Mouse (Mus musculus) left cerebral cortex, adult 8-10 months (tissue): ENCODE data around the gene Eif3l. TPM values are rescaled to one million over a fixed set of nuclear protein-coding genes. Genes with fewer than 3 reads are reported as not detected.

Source experiments
- DNase-seq, 2 experiments: peaks; one replicate each; pipeline ENCODE4 v3.0.0; 2022; ENCODE audit warnings: low spot score in 2 of 2
- total RNA-seq, 4 experiments: library from RNA; stranded (reverse); gene quantifications; 2 replicates each; pipeline ENCODE4 v1.2.4; 2022

The Eif3l gene
- total RNA-seq, 4 experiments from 2014 or later: 73.8 to 77.0 (median 75.3) TPM

DNA sequence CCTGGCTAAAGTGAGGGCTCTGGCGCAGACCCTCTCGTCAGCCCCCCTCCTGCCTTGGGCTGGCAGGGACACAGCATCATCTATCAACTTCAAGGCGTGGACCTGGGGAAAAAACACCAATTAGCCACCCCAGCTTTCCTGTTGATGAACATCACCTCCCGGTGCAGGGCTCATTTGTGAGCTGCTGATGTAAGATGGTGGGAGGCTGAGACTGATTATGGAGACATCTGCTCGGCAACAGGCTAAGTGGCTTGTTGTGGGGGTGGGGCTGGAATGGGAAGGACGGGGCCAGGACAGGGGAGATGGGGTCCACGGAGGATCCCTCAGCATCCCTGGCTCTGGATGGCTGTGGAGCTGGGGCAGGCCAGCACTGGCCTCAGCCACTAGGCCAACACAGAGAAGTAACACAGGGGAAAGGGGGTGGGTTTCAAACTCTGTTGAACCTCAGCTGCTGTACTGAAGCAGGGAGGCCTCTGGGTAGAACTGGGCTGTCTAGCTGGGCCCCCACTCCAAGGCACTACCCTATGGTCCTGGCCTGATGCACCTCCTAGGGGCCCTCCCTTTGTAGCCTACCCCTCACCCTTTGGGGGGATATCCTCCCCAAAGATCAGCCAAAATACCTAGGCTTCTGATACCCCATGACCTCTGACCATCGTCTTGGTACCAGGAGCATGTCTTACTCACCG, 24.7 kb upstream of the Eif3l start:
- no peak for DNase-seq

DNA sequence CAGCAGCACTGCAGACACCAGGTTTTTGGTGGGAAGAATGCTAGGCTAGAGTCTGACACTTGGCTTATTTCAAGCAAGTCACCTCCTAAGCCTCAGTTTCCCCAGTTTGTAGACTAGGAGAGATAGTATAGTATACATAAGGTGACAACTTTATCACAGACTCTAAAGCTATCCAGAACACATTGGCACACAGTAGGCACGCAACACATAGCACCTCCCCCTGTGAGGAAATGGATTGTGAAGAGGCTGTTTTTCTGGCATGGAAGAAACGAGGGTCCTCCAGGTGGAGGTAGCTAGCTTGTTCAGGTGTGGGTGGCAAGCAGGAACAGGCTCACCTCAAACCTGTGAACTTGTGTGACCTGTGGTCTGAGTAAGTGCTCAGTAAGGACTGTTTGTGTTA, 24.0 kb upstream of the Eif3l start:
- DNase-seq: no peak

DNA sequence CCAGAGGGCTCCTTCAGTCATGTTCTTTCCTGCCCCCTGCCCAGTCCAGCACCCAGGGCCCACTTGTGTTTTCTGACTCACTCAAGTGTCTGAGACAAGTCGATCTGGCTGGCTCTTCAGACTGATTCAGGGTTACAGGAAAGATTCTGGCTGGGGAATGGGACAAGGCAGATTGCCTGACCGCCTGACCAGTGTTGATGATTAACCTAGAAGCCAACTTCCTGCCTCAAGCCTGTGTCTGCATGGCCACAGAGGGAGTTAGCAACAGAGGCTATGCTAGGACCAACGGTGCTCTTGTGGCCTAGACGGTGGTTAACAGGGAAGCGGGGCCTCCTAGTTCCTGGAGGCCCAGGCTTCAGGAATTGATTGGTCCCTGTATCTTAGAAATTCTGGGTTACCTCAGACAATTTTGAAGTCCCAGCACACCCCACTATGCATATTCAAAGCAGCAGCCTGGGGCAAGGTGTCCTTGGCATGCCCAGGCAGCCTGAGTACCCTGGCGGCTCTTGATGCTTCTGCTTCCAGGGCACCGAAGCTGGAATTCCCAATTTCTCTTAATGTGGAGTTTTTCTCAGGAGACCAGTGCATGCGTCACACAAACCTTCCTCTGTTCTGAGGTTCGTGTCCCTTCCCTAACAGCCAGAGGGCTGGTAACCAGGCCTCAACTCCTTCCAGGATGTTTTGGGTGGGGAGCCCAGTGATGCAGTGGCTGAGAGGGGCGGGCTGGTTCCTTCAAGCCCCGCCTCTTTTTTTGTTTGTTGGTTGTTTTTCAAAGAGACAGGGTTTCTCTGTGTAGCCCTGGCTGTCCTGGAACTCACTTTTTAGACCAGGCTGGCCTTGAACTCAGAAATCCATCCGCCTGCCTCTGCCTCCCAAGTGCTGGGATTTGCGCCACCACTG, 23.3 kb upstream of the Eif3l start:
- DNase-seq: no peak

DNA sequence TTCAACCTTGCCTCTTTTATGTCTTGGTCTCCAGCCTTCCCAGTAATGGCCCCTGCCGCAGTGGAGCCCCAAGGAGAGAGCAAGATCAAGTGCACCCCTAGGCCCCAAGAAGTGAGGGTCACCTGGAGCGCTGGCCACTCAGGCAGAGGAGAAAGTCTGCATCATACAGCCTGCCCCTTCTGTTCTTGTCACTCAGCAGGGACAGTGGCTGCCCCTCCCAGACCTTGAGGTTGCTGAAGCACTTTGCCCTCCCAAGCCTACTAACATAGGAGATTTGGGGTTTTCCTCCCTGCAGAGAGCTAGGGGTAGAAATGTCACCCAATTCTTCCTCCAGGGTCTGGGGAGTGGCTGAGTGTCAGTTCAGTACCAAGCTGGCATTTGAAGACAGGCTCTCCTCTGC, 22.6 kb upstream of the Eif3l start:
- no peak for DNase-seq

DNA sequence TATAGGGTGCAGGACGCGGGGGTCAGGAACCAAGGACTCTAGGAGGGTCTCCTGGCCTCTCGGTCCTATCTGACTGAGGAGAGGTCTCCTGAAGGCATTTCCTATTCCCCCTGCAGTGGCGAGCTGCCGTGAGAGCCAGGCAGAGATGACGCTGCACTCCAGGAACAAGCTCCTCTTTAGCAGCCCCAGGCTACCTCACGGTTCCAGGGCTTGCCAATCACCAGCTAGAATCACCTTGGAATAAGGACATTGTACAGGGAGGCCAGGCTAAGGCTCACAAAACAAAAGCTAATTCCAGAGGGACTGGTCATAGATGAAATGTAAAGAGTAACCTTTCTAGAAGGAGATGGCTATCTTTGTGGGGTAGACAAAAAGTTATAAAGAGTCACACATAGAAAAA, 18.4 kb upstream of the Eif3l start:
- no peak for DNase-seq

DNA sequence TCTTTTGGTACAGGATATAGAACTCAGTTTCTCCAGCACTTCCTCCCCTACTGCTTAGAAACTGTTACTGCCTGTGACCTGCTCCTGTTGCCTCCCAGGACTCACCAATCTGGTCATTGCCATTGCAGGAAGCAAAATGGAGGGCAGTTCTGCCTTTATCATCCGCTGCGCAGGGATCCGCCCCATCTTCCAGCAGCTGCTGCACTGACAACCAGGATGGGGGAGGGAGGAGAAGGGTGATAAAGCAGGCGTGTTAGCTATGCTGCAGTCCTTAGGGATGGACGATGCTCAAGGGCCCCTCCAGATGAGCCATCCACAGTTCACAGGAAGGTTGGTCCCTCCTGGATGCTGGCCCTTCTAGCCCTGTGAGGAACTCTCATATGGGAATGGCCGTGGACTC, 17.1 kb upstream of the Eif3l start:
- no peak for DNase-seq

DNA sequence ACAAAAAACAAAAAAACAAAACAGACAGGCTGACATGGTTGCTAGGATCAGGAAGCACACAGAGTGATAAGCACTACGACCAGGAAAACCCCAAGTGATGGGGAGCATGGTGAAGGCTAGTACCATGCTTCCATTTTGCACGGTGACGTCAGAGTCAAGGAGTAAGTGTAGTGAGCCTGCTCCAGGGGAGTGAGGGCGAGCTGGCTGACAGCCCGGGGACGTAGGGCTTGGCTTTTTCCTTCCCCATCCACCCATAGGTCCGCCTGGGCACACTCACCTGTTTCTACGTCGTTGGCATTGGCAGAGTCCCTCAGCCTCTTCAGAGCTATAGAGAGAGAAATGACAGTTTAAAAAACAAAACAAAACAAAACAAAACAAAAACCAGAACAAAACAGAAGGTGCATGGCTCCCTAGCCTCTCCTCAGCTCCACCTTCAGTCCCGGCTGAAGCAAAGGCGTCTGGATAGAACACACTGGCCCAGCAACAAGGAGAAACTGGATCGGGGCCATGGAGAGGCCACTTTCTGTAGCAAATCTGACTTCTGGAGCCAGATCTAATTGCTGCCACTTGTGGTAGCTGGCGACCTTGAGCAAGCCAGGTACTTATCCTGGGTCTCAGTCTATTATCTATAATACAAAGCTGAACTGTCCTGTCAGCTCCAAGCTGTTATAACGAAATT, 14.0 kb upstream of the Eif3l start:
- DNase-seq: no peak

DNA sequence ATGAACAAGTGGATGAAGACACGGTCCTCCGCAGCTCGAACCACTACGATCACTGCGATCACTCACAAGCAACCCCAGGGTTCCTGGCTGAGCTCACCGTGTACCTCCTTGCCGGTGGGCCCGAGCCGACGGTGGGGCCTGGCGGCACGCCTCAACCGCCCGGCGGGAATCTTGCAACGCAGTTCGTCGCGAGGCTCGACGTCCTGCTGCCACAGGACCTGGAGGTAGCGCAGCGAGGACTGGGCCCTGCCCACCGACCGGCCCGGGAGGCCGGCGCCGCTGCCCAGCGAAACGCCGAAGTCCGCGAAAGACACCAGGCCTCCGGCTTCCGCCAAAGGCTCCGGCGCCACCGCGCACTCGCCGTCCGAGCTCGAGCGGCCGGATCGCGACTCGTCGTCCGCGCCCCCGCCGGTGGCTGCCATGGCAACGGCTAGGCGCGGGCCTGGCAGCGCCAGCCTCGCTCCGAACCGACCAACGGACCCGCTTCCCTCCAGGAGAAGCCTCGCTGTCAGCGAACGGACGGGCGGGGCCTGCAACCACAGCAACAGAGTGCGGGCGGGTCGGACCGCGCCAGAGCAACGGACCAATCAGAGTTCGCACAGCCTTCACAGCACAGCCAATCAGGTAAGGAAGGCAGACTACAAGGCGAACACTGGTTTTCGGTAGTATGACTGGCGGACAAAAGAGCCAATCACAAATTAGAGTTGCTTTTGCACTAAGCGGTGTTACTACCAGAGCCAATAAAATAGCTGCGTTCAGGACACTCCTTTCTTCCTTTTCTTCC, 12.4 kb upstream of the Eif3l start, which contains the start of gene Ankrd54:
Gene Ankrd54 (minus strand): TSS at position 518 of the 784 bp plus-strand sequence.
- DNase-seq: peak; percentile 87 to 100

DNA sequence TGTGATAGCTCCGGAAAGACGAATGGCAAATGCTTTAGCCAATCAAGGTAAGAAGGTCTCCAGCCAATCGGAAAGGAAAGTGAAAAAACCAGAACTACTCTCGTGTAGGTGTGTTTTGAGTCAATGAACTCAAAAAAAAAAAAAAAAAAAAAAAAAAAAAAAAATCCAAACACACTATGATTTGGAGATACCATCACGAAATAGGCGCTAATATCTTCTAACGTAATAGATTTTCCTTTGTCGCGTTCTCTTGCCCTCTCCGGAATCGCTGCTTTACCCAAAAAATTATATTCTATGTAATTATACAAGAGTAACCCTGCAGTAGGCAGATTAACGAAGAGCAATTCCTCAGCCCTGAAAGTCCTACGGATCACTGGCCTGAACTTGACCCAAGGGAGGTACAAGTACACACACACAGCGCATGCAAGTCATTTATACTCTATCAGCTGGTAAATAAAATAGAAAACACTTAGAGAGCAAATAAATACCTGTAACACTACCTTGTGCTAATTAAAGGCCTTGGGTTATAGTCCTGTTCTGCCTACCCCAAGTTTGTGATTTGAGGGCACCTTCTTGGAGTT, 11.7 kb upstream of the Eif3l start:
- DNase-seq: no peak

DNA sequence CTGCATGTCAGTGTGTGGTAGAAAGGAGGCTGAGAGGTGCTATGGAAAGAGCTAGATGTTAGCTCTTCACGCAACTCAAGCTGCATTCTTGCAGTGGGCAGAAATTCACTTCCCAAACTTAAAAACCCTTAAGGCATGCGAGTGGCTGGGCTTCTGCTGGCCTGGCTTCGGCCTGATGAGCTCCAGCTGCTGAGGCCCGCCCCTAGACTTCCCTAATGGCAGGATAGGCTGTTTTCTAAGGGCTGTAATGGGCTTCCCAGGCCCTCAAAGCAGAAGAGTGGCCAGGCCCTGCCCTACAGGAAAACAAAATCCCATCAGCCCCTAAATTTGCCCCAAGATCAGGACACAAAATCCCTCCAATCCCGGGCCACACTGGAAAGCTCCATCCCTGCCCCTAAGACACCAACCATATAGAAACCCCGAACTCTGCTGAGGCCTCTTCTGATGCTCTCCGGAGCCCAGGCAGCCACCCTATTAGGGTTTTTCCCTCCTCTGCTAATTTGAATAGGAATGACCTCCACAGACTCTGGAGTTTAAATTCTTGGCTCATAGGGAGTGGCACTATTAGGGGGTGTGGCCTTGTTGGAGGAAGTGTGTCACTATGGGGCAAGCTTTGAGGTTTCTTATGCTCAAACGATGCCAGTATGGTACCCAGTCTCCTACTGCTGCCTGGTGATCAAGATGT, 9.8 kb upstream of the Eif3l start:
- no peak for DNase-seq

DNA sequence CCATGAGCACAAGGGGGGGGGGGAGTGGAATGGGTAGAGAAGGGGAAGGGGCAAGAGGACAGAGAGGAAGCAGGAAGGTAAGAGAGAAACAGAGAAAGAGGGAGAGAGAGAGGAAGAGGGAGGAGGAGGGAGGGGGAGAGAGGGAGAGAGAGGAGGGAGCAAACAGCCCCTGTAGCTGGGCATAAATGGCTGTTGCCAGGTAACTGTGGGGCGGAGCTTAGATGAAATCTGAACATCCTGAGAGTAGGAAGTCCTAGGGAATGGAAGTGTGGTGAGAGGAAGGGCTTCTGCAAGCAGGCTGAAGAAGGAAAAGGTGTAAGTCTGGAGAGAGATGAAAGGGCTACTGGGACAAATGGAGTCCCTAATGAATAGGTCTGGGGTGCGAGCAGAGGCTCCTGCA, 8.7 kb upstream of the Eif3l start:
- DNase-seq: no peak

DNA sequence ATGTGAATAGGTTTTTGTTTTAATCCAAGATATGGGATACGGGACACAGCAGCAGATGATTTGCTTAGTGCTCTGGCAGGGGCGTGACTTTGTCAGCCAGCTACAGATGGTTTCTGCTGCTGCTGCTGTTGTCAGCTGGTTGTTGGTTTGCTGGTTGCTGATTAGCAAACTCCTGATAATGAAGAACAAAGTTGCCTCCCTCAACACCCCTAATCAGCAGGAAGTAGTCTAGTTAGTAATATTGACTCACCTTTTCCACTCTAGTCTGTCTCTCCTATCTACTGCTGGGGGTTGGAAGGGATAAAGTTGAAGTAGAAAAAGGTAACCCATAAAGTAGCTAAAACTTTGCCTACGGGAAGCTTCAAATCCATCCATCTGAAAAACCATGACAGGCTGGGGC, 7.3 kb upstream of the Eif3l start:
- no peak for DNase-seq

DNA sequence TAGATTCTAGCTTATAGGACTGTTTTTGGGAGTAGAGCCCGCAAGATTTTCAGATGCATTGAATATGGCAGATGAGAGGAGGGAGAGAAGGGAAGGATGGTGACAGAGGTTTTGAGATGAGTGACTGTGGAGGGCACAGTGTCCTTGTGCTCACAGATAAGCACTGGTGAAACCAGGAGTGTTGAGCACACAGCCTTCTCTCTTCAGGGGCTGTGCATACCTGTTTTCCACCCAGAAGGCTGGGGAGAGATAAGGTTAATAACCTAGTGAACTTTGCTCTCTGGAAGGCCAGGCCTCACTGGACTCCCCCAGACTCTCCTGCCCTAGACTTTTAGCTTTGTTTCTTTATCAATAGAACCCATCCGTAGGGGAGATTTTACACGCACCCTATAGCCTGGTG, 6.6 kb upstream of the Eif3l start:
- DNase-seq: no peak

DNA sequence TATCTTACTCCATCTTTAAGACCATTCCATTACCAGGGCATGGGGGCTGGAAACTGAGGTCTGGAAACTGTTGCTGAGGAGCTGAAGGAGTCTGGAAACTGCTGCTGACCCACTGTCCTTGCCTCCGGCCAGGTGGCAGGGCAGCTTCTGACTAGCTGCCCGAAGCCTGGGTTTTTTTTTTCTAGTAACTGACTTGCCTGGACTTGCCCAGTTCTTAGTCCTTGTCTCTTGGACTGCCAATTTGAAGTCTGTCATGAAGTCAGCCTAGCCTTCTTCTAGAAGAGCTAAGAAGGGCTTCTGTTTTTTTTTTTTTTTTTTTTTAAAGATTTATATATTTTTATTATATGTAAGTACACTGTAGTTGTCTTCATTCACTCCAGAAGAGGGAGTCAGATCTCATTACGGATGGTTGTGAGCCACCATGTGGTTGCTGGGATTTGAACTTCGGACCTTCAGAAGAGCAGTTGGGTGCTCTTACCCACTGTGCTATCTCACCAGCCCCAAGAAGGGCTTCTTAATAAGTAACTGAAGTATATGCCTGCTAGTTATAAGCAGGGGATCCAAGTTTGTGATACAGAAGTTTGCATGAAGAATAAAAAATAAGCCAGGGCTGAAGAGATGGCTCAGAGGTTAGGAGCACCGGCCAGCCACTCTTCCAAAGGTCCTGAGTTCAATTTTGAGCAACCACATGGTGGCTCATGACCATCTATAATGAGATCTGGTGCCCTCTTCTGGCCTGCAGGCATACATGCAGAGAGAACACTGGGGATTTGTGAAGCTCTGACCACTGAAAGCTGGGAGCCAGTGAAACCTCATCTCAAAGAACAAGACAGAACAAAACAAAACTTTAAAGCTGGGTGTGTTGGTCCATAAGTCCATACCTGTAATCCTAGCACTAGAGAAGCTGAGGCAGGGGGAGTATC, 3.6 kb upstream of the Eif3l start:
- DNase-seq: no peak

DNA sequence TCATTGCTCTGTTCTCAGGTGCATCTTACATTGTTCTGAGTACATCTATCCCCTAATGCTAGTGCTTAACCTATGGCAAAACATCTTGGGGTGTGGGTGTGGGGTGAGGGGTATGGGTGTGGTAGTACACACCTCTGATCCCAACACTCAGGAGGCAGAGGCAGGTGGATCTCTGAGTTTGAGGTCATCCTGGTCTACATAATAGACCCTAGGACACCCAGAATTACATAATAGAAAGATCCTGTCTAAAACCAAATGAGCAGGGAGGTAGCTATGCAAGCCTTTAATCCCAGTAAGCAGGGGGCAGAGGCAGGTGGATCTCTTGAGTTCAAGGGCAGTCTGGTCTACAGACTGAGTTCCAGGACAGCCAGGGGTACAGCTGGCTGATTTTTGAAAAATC, 1.2 kb upstream of the Eif3l start:
- no peak for DNase-seq

DNA sequence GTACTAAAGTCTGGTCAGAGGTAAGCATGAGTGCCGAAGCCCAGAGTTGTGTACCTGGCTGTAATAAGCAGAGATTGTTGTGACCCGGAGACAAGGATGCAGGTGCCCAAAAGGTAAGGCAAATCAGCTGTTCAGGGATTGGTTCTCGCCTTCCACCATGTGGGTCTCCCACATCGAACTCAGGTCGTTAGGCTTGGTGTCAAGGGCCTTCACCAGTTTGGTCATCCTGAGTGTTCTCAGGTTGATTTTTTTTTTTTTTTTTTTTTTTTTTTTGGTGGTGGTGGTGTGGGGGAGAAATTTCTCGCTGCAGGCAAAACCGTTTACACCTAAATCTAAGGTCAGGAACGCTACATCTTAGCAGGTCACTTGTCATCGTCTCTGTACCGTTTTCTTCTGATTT, 533 bp upstream of the Eif3l start:
- DNase-seq: no peak

DNA sequence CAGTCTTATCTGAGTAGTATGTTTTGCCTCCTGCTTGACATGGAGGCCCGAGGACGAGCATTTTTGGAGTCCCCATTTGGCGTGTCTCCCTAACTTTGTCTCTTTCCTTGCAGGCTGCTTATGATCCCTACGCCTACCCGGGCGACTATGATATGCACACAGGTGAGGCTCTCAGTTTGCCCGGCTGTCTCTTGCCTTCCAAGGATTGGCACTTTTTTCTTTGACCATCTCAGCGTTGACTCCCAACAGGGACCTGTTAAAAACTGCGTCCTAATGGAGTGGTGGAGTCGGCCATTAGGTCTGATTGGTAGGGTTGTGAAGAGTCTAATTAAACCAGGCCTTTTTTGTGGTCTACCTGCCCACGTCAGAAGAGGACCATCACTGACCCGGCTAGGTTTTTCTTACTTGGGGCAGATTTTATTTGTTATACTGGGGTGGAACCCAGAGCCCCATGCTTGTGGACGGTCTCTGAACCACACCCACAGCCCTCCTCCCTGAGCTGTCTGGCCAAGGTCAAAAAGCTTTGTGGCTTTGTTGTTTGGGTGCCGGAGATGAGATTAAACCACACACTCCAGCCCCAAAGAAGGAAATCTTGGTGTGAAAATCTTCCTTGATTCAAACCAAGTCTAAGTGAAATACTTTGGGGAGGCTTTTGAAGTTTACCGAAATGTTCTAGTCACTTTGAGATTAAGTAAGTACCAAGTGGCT, 833 bp downstream of the Eif3l start:
- DNase-seq: no peak

DNA sequence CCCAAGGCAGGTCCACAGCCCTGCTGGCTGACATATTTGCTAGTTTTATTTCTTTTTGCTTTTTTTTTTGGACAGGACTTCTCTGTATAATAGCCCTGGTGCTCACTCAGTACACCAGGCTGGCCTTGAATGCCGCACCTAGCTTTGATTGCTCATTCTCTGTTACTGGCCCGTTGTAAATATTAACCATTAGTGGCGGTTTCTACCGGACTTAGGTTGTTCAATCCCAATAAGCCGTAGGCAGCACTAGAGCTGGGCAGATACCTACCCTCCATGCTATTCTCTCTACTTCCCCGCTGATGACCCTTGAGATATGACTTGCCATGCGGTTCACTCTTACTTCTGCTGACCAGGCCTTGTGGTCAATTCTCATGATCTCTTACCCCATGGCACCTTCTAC, 4.6 kb downstream of the Eif3l start:
- DNase-seq: no peak

DNA sequence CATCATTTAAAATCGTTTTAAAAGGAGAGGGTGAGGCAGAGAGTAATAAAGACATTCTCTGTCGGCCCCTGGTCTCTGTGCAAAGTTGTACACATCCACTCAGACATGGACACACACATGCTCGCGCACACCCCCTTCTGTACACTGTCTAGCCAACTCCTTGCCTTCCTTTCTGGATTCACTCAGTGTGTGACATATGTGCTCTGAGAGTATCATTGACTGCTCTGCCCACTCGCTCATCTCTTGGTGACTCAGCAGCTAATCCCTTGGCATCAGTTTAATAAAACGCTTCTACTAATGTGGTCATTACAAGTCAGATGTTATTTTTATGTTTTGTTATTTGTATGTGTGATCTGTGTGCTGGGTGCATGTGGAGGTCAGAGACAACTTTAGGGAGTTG, 17.3 kb downstream of the Eif3l start:
- no peak for DNase-seq
